23 mouse cellular contexts compared by ENCODE assay signal in the genomic region with DNA sequence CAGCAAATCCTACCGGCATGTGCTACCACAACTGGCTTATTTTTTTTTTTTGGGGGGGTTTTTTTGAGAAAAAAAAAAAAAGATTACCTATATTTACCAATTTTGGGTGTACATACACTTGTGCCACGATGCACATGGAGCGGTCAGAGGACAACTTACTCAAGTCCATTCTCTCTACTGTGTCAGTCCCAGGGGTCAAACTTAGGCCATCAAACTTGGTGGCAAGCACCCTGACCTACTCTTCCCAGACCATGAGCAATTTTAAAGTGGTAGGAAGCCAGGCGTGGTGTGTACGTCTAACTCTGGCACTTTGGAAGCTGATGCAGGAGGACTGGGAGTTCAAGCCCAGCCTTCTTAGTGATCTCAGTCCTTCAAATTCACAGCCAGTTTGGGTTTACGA. TPM values are rescaled to one million over a fixed set of nuclear protein-coding genes. Genes with fewer than 3 reads are reported as not detected.
"Had no signal": no experiment of that assay in that cellular context is flagged by ENCODE, and none has a peak within 500 bp of the region (broad histone marks: within the 10 kb centered on the region; RNA-seq: fewer than 3 reads in every experiment).

No protein-coding gene starts in this region.

- H3K9me3 ChIP-seq: kidney, embryonic 15.5 days; limb, embryonic 12.5 days; limb, embryonic 15.5 days; midbrain, embryonic 12.5 days; midbrain, embryonic 15.5 days; neural tube, embryonic 12.5 days; neural tube, embryonic 15.5 days; stomach, embryonic 15.5 days had no signal

- ATAC-seq: intestine, postnatal 0 days; lung, postnatal 0 days; midbrain, embryonic 15.5 days had no signal

- H3K27ac ChIP-seq: kidney, embryonic 15.5 days; left cerebral cortex, adult 2 months; limb, embryonic 12.5 days; limb, embryonic 15.5 days; macrophage; midbrain, embryonic 12.5 days; midbrain, embryonic 15.5 days; neural tube, embryonic 12.5 days; neural tube, embryonic 15.5 days; stomach, embryonic 15.5 days had no signal

- H3K4me1 ChIP-seq: limb, embryonic 12.5 days; midbrain, embryonic 12.5 days; midbrain, embryonic 15.5 days; neural tube, embryonic 12.5 days had no signal

- H3K4me2 ChIP-seq: kidney, embryonic 15.5 days; limb, embryonic 12.5 days; limb, embryonic 15.5 days; lung, embryonic 14.5 days; midbrain, embryonic 12.5 days; midbrain, embryonic 15.5 days; neural tube, embryonic 12.5 days; neural tube, embryonic 15.5 days; stomach, embryonic 15.5 days had no signal

- H3K9ac ChIP-seq: kidney, embryonic 15.5 days; limb, embryonic 12.5 days; limb, embryonic 15.5 days; lung, embryonic 14.5 days; midbrain, embryonic 12.5 days; midbrain, embryonic 15.5 days; neural tube, embryonic 12.5 days; neural tube, embryonic 15.5 days; stomach, embryonic 15.5 days had no signal

- H3K4me3 ChIP-seq: kidney, embryonic 15.5 days; left cerebral cortex, adult 2 months; limb, embryonic 12.5 days; limb, embryonic 15.5 days; midbrain, embryonic 12.5 days; midbrain, embryonic 15.5 days; neural tube, embryonic 12.5 days; neural tube, embryonic 15.5 days; stomach, embryonic 15.5 days had no signal

- H3K27me3 ChIP-seq: kidney, embryonic 15.5 days; limb, embryonic 12.5 days; limb, embryonic 15.5 days; midbrain, embryonic 12.5 days; midbrain, embryonic 15.5 days; neural tube, embryonic 12.5 days; neural tube, embryonic 15.5 days; stomach, embryonic 15.5 days had no signal

- DNase-seq: kidney, postnatal 10 days; layer of hippocampus, postnatal 36 days; left cerebral cortex, postnatal 4 days; lung, embryonic 14.5 days; right cerebral cortex, adult 18-20 months; right cerebral cortex, postnatal 14 days; spleen, adult 18-20 months; thymus, postnatal 25 days had no signal

RNA-seq across cellular contexts. Expression of gene Tsnaxip1, which starts 14.3 kb away (rescaled TPM):
- total RNA-seq: left cerebral cortex, postnatal 10 days; megakaryocyte, adult 5-6 weeks had no signal
- polyA plus RNA-seq: intestine, embryonic 14.5 days; intestine, postnatal 0 days; macrophage; stomach, embryonic 15.5 days had no signal
